Mouse (Mus musculus) frontal cortex, postnatal 14 days (tissue): ENCODE data around the gene Rorc.

Source experiments
- DNase-seq, 2 experiments: peaks; one replicate each; pipeline ENCODE4 v3.0.0; 2022; ENCODE audit warnings: low spot score in 2 of 2

The Rorc gene

GRCm38 (mm10) chr3:94372641-94373040 is at the start of gene Rorc:
Gene Rorc (plus strand): TSS chr3:94372794.
- no peak for DNase-seq

- DNase-seq: no peak
Measured at GRCm38 (mm10) chr3:94328681-94329080, 43.9 kb upstream of the Rorc start.

GRCm38 (mm10) chr3:94334442-94334841 is 38.2 kb upstream of the Rorc start:
- no peak for DNase-seq

- no peak for DNase-seq
Measured at GRCm38 (mm10) chr3:94338522-94338921, 34.1 kb upstream of the Rorc start.

- no peak for DNase-seq
Measured at GRCm38 (mm10) chr3:94341959-94342422, 30.6 kb upstream of the Rorc start, which contains the start of gene Them5. Gene Them5 (plus strand): TSS chr3:94342099.

- no peak for DNase-seq
Measured at GRCm38 (mm10) chr3:94342552-94342951, 30.0 kb upstream of the Rorc start.

GRCm38 (mm10) chr3:94344182-94344581 is 28.4 kb upstream of the Rorc start:
- DNase-seq: no peak

GRCm38 (mm10) chr3:94344897-94345296 is 27.7 kb upstream of the Rorc start:
- DNase-seq: no peak

GRCm38 (mm10) chr3:94348146-94348545 is 24.4 kb upstream of the Rorc start:
- no peak for DNase-seq

GRCm38 (mm10) chr3:94360812-94361211 is 11.8 kb upstream of the Rorc start:
- DNase-seq: no peak

- DNase-seq: no peak
Measured at GRCm38 (mm10) chr3:94362138-94362537, 10.5 kb upstream of the Rorc start, which contains the start of gene C2cd4d. Gene C2cd4d (plus strand): TSS chr3:94362438.

GRCm38 (mm10) chr3:94363291-94364153 is 9.1 kb upstream of the Rorc start:
- DNase-seq: no peak

GRCm38 (mm10) chr3:94364154-94364526 is 8.5 kb upstream of the Rorc start:
- DNase-seq: no peak

GRCm38 (mm10) chr3:94366761-94367160 is 5.8 kb upstream of the Rorc start:
- peak; percentile 61 to 77 for DNase-seq

- no peak for DNase-seq
Measured at GRCm38 (mm10) chr3:94367511-94367910, 5.1 kb upstream of the Rorc start.

- no peak for DNase-seq
Measured at GRCm38 (mm10) chr3:94368631-94369030, 4.0 kb upstream of the Rorc start.

- DNase-seq: no peak
Measured at GRCm38 (mm10) chr3:94369709-94370108, 2.9 kb upstream of the Rorc start.

- DNase-seq: peak in 1 of 2 experiments; percentile 10
Measured at GRCm38 (mm10) chr3:94371637-94372036, 957 bp upstream of the Rorc start.

GRCm38 (mm10) chr3:94372038-94372437 is 556 bp upstream of the Rorc start:
- no peak for DNase-seq

GRCm38 (mm10) chr3:94373090-94373489 is 496 bp downstream of the Rorc start:
- no peak for DNase-seq

- DNase-seq: no peak
Measured at GRCm38 (mm10) chr3:94373597-94374011, 1.0 kb downstream of the Rorc start.

GRCm38 (mm10) chr3:94374636-94375035 is 2.0 kb downstream of the Rorc start:
- no peak for DNase-seq

- DNase-seq: no peak
Measured at GRCm38 (mm10) chr3:94375146-94375545, 2.6 kb downstream of the Rorc start.
